ENCODE assay signal across 28 mouse cellular contexts in the genomic region with DNA sequence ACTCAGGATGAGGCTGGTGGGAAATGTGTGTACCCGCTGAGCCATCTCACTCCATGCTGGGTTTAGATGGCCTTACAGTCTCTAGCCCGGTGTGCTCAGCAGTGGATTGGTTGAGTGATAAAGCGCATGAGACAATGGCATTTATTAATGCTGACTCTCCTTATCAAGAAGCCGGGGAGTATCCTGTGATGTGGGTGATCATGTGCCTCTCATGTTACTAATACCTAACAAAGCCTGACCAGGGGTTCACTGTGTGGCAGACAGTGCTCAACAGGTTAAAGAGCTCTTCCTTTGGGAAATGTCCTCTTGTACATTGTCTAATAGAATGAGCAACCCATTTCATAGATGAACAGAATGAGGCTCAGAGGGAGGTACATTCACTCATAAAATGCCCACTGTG. TPM values are rescaled to one million over a fixed set of nuclear protein-coding genes. Genes with fewer than 3 reads are reported as not detected.
DNase-seq lines count a peak whose midpoint lies in the region; ATAC-seq and TF ChIP-seq lines count a peak whose summit lies in the region.
"Had no signal": no experiment of that assay in that cellular context is flagged by ENCODE, and none has a peak within 500 bp of the region (broad histone marks: within the 10 kb centered on the region; RNA-seq: fewer than 3 reads in every experiment).

No protein-coding gene starts in this region.

- H3K79me2 ChIP-seq in MEL (ENCODE audit: control insufficient read depth, insufficient read depth, low read length, poor library complexity): peaks cover 3% of the 10 kb centered on the region; the same call in 1 of the 2 replicates

- H3K27ac ChIP-seq in liver, embryonic 13.5 days: 0 out of 2 replicates have a peak overlapping the region, but pooled peaks have one; percentile 22
- no peak overlapping the region for H3K27ac ChIP-seq in liver, embryonic 12.5 days
- no peak overlapping the region for H3K27ac ChIP-seq in MEL (ENCODE audit: control insufficient read depth, low read depth, low read length)

- no peaks in the 10 kb centered on the region for H3K9me3 ChIP-seq in liver, embryonic 13.5 days (replicated peaks)
- H3K9me3 ChIP-seq in liver, embryonic 12.5 days (replicated peaks): no peaks in the 10 kb centered on the region
- H3K9me3 ChIP-seq in MEL (replicated peaks; ENCODE audit: insufficient read depth, low read length): no peaks in the 10 kb centered on the region
- H3K9me3 ChIP-seq: G1E had no signal

- no peak overlapping the region for H3K4me2 ChIP-seq in liver, embryonic 13.5 days
- no peak overlapping the region for H3K4me2 ChIP-seq in liver, embryonic 12.5 days

- 0 out of 2 replicates have a peak overlapping the region, but pooled peaks have one; percentile 1 for H3K9ac ChIP-seq in liver, embryonic 13.5 days
- no peak overlapping the region for H3K9ac ChIP-seq in liver, embryonic 12.5 days
- H3K9ac ChIP-seq in MEL (ENCODE audit: control insufficient read depth, low read depth, low read length, poor library complexity, severe bottlenecking): no peak overlapping the region

- H3K27me3 ChIP-seq in liver, embryonic 13.5 days: no peaks in the 10 kb centered on the region
- H3K27me3 ChIP-seq in liver, embryonic 12.5 days (replicated peaks): no peaks in the 10 kb centered on the region
- no peaks in the 10 kb centered on the region for H3K27me3 ChIP-seq in MEL (ENCODE audit: control insufficient read depth in 1 of 2, insufficient read depth in 2 of 2, low read length in 2 of 2)
- H3K27me3 ChIP-seq: Patski had no signal

- no peak for TF ChIP-seq POLR2A in MEL (IDR thresholded peaks at IDR 0.05; ENCODE audit: control insufficient read depth in 1 of 2, insufficient read depth in 1 of 2, low read depth in 1 of 2, low read length in 2 of 2, poor library complexity in 1 of 2)

- 43% methylated on average over 4 of the region's 4 CpGs for WGBS in liver, embryonic 13.5 days (ENCODE audit: insufficient replicate concordance)
- WGBS in liver, embryonic 12.5 days (ENCODE audit: insufficient replicate concordance): 52% methylated on average over 4 of the region's 4 CpGs

- TF ChIP-seq RAD21 in MEL (IDR thresholded peaks at IDR 0.05; ENCODE audit: low read depth, low read length): no peak

- peaks cover 71% of the 10 kb centered on the region for H3K4me1 ChIP-seq in liver, embryonic 13.5 days (replicated peaks)
- peaks cover 71% of the 10 kb centered on the region for H3K4me1 ChIP-seq in liver, embryonic 12.5 days
- peaks cover 18 to 25% of the 10 kb centered on the region in 2 experiments for H3K4me1 ChIP-seq in MEL (ENCODE audit: control insufficient read depth in 1 of 2, insufficient read depth in 2 of 2, low read length in 2 of 2)

- no peak overlapping the region for H3K4me3 ChIP-seq in liver, embryonic 13.5 days (replicated peaks)
- no peak overlapping the region for H3K4me3 ChIP-seq in liver, embryonic 12.5 days
- no peak overlapping the region for H3K4me3 ChIP-seq in MEL (ENCODE audit: control insufficient read depth in 1 of 2, insufficient read depth in 1 of 2, low read depth in 2 of 2, low read length in 2 of 2)

- TF ChIP-seq EP300 in MEL (IDR thresholded peaks at IDR 0.05; ENCODE audit: low read depth in 1 of 2, low read length in 2 of 2): no peak

- TF ChIP-seq CTCF in MEL (IDR thresholded peaks at IDR 0.05 in 2 of 3, conservative IDR thresholded peaks at IDR 0.05 in 1 of 3; ENCODE audit: control insufficient read depth in 1 of 3, insufficient read depth in 1 of 3, low read depth in 2 of 3, low read length in 3 of 3, poor library complexity in 1 of 3, severe bottlenecking in 1 of 3): no peak

- no peak for ATAC-seq in liver, embryonic 13.5 days (ENCODE audit: low read depth)
- no peak for ATAC-seq in liver, embryonic 12.5 days
- ATAC-seq: activated CD4-positive, CD25-positive, alpha-beta regulatory T cell, adult 4 months; CD4-positive, CD25-positive, alpha-beta regulatory T cell, adult 4 months; Patski had no signal

- peak; percentile 72 for DNase-seq in heart, adult 11 months
- DNase-seq in heart, adult 8-10 months (ENCODE audit: low spot score): no peak
- DNase-seq in liver, embryonic 13.5 days: no peak
- DNase-seq in MEL (ENCODE audit: low read depth, low spot score): no peak
- peak; percentile 19 for DNase-seq in c-Kit-positive CD71-positive TER-119-positive erythroid progenitor cells, embryonic 14.5 days (ENCODE audit: low spot score)
- no peak for DNase-seq in retina, postnatal 1 day
- DNase-seq in ovary, postnatal 14 days (ENCODE audit: low spot score): no peak
- DNase-seq: adrenal gland, adult 2 months; adrenal gland, adult 8-10 months; adrenal gland, postnatal 10 days; adrenal gland, postnatal 14 days; adrenal gland, postnatal 25 days; adrenal gland, postnatal 36 days; B cell, adult 2 months; cerebellum, adult 11 months; cerebellum, adult 11-12 months; cerebellum, adult 18-20 months; cerebellum, adult 2 months had no signal

- H3K36me3 ChIP-seq in liver, embryonic 13.5 days: peaks cover 5% of the 10 kb centered on the region; the same call in 1 of the 2 replicates
- peaks cover 7% of the 10 kb centered on the region for H3K36me3 ChIP-seq in liver, embryonic 12.5 days
- peaks cover 0 to 17% of the 10 kb centered on the region in 2 experiments; a peak in 2 of 4 replicates for H3K36me3 ChIP-seq in MEL (ENCODE audit: control insufficient read depth in 1 of 2, insufficient read depth in 2 of 2, low read length in 2 of 2)
- H3K36me3 ChIP-seq: G1E had no signal

TF ChIP-seq in MEL, 35 proteins besides CTCF, POLR2A, EP300 and RAD21:
- TF ChIP-seq MAX (IDR thresholded peaks at IDR 0.05; ENCODE audit: low read length) (no peak), ETS1 (IDR thresholded peaks at IDR 0.05; ENCODE audit: low read depth, low read length) (no peak), ZMIZ1 (IDR thresholded peaks at IDR 0.05; ENCODE audit: low read depth, low read length) (no peak), MAFK (IDR thresholded peaks at IDR 0.05; ENCODE audit: borderline replicate concordance, low read depth, low read length) (no peak), NRF1 (IDR thresholded peaks at IDR 0.05; ENCODE audit: insufficient read depth, low read depth, low read length, poor library complexity, severe bottlenecking) (no peak), E2F4 (IDR thresholded peaks at IDR 0.05; ENCODE audit: borderline replicate concordance, low read depth, low read length) (no peak), USF1 (IDR thresholded peaks at IDR 0.05; ENCODE audit: low read depth, low read length) (peak; percentile 61; the same call in 1 of the 2 replicates), ZNF384 (IDR thresholded peaks at IDR 0.05; ENCODE audit: low read depth, low read length) (no peak)

RNA-seq across cellular contexts. Expression of gene Pla2g16, which starts 2.4 kb away (rescaled TPM):
- total RNA-seq in heart, adult 8-10 months (2022): 100 to 1,000 TPM; 121 to 150 (median 137) TPM
- 24.6 and 27.1 TPM in 2 replicates for polyA plus RNA-seq in liver, embryonic 13.5 days (2015; fragmentation: Nextera tagmentation; extraction: Ambion mirVana)
- polyA plus RNA-seq in liver, embryonic 12.5 days (2016; fragmentation: Nextera tagmentation; extraction: Ambion mirVana): 22.0 and 23.6 TPM in 2 replicates
- total RNA-seq in MEL (2012; rRNA removed): 16.3 and 19.0 TPM in 2 replicates
- polyA plus RNA-seq in MEL (2012; ENCODE audit: insufficient read depth in 1 of 2, insufficient read length in 2 of 2, low read depth in 1 of 2, low replicate concordance in 2 of 2, missing spikeins in 1 of 2): 10 to 100 TPM in 1 of 2 experiments, not detected in 1; 24.7 TPM
- polyA plus RNA-seq: G1E had no signal

RNA-seq across cellular contexts. Expression of gene Lgals12, which starts 52.1 kb away (rescaled TPM):
- total RNA-seq in heart, adult 8-10 months (2022): under 1 TPM; 0.16 to 0.37 (median 0.32) TPM
- not detected in 2 replicates for polyA plus RNA-seq in liver, embryonic 13.5 days (2015; fragmentation: Nextera tagmentation; extraction: Ambion mirVana)
- polyA plus RNA-seq in liver, embryonic 12.5 days (2016; fragmentation: Nextera tagmentation; extraction: Ambion mirVana): not detected in 2 replicates
- not detected in 2 replicates for total RNA-seq in MEL (2012; rRNA removed)
- not detected for polyA plus RNA-seq in MEL (2012; ENCODE audit: insufficient read depth in 1 of 2, insufficient read length in 2 of 2, low read depth in 1 of 2, low replicate concordance in 2 of 2, missing spikeins in 1 of 2)
- total RNA-seq: CH12.LX, G1E had no signal
- polyA plus RNA-seq: activated CD4-positive, CD25-positive, alpha-beta regulatory T cell, adult 4 months; C2C12; CD4-positive, CD25-positive, alpha-beta regulatory T cell, adult 4 months; G1E; Patski had no signal

RNA-seq across cellular contexts. Expression of gene Hrasls5, which starts 57.5 kb away (rescaled TPM):
- not detected for total RNA-seq in heart, adult 8-10 months (2022)
- polyA plus RNA-seq in liver, embryonic 13.5 days (2015; fragmentation: Nextera tagmentation; extraction: Ambion mirVana): not detected in 2 replicates
- polyA plus RNA-seq in liver, embryonic 12.5 days (2016; fragmentation: Nextera tagmentation; extraction: Ambion mirVana): not detected in 2 replicates
- not detected in 2 replicates for total RNA-seq in MEL (2012; rRNA removed)
- polyA plus RNA-seq in MEL (2012; ENCODE audit: insufficient read depth in 1 of 2, insufficient read length in 2 of 2, low read depth in 1 of 2, low replicate concordance in 2 of 2, missing spikeins in 1 of 2): not detected
- total RNA-seq: adrenal gland, postnatal 25 days; adrenal gland, postnatal 4 days; CH12.LX; ES-E14; G1E had no signal
- polyA plus RNA-seq: activated CD4-positive, CD25-positive, alpha-beta regulatory T cell, adult 4 months; adrenal gland, adult 2 months; brain, embryonic 14.5 days; C2C12; CD4-positive, CD25-positive, alpha-beta regulatory T cell, adult 4 months; G1E; Patski had no signal

Comparison
In these comparisons a context has a peak if more than half of its experiments do, and no peak if none do; other contexts are left out.
1. DNase-seq: peak in heart, adult 11 months (single experiment) and c-Kit-positive CD71-positive TER-119-positive erythroid progenitor cells, embryonic 14.5 days (single experiment); none in heart, adult 8-10 months (single experiment), liver, embryonic 13.5 days (single experiment), MEL (single experiment), retina, postnatal 1 day (single experiment) and ovary, postnatal 14 days (single experiment).